Mouse (Mus musculus) lung, embryonic 16.5 days (tissue): Measurements from ENCODE around the gene Slc35f4. TPM values are rescaled to one million over a fixed set of nuclear protein-coding genes. Genes with fewer than 3 reads are reported as not detected.

Experiments
- ATAC-seq: fragments of 200-750 bp; cut with Nextera tagmentation; 2 replicates; pipeline ENCODE4 v1.8.0; 2017; ENCODE audit warnings: low read depth, mild to moderate bottlenecking, moderate library complexity
- H3K27ac ChIP-seq: fragments of 300-500 bp; sonication (generic); 2 replicates; pipeline ENCODE4 v1.5.1; 2014; ENCODE audit warnings: mild to moderate bottlenecking, control low read depth, low read length
- H3K27me3 ChIP-seq: fragments of 300-500 bp; sonication (generic); 2 replicates; pipeline ENCODE4 v1.6.1; 2014; ENCODE audit warnings: low read depth, low read length, mixed read lengths; ENCODE audit not compliant: control insufficient read depth, insufficient read depth
- H3K36me3 ChIP-seq: fragments of 300-500 bp; sonication (generic); 2 replicates; pipeline ENCODE4 v1.6.1; 2014; ENCODE audit warnings: low read length; ENCODE audit not compliant: control insufficient read depth, insufficient read depth
- H3K4me1 ChIP-seq: fragments of 300-500 bp; sonication (generic); replicated peaks from 2 replicates; pipeline ENCODE4 v1.6.1; 2014; ENCODE audit warnings: low read length, mixed read lengths; ENCODE audit not compliant: control insufficient read depth, insufficient read depth
- H3K4me2 ChIP-seq: fragments of 300-500 bp; sonication (generic); 2 replicates; pipeline ENCODE4 v1.6.1; 2014; ENCODE audit warnings: low read depth, low read length, control low read depth
- H3K4me3 ChIP-seq: fragments of 300-500 bp; sonication (generic); 2 replicates; pipeline ENCODE4 v1.5.1; 2014; ENCODE audit warnings: mild to moderate bottlenecking, low read length, control low read depth
- H3K9ac ChIP-seq: fragments of 300-500 bp; sonication (generic); 2 replicates; pipeline ENCODE4 v1.6.1; 2014; ENCODE audit warnings: low read length, control low read depth
- H3K9me3 ChIP-seq: fragments of 300-500 bp; sonication (generic); 2 replicates; pipeline ENCODE4 v1.6.1; 2016; ENCODE audit warnings: low read length; ENCODE audit not compliant: control insufficient read depth
- WGBS: fragments of 180-500 bp; shearing (Covaris S2); extraction: QIAGEN DNeasy Blood & Tissue Kit; methylation state at CpG from one replicate; pipeline ENCODE4 v1.1.7; 2014; 5-methylcytosine and 5-hydroxymethylcytosine counted together
- polyA plus RNA-seq: library from polyadenylated mRNA; unstranded; fragments of >200 nt; fragmentation: Nextera tagmentation; extraction: Ambion mirVana; gene quantifications from 2 replicates; pipeline ENCODE4 v1.2.1, GENCODE M21; 2015

Gene Slc35f4
- polyA plus RNA-seq, 1 experiment from 2014 or later = not detected

DNA sequence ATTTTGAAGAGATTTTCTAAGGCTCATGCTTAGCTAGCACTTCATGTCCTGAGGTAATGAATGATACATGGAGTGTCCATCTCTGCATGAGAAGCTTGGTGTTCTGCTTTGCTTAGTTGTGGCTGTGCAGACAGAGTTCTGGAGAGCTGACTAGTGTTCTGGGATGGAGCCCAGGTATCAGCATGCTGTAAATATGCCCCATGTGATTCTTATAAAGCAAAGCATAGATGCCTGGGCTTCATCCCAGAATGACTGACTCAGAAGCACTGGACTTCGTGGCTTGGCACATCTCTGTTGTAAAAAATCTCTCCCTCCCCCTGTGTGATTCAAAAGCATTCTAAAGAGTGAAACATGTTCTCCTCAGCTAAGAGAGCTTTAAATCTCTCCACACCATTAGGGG is 32.1 kb downstream of the Slc35f4 start:
- no peak overlapping the region for H3K9ac ChIP-seq
- H3K9me3 ChIP-seq = no peaks in the 10 kb centered on the region
- no peaks in the 10 kb centered on the region for H3K4me1 ChIP-seq
- ATAC-seq = no peak
- H3K4me3 ChIP-seq = no peak overlapping the region
- H3K27ac ChIP-seq = no peak overlapping the region
- H3K4me2 ChIP-seq = no peak overlapping the region
- WGBS = 70% methylated on average over 1 of the region's 1 CpGs
- no peaks in the 10 kb centered on the region for H3K36me3 ChIP-seq
- no peaks in the 10 kb centered on the region for H3K27me3 ChIP-seq

DNA sequence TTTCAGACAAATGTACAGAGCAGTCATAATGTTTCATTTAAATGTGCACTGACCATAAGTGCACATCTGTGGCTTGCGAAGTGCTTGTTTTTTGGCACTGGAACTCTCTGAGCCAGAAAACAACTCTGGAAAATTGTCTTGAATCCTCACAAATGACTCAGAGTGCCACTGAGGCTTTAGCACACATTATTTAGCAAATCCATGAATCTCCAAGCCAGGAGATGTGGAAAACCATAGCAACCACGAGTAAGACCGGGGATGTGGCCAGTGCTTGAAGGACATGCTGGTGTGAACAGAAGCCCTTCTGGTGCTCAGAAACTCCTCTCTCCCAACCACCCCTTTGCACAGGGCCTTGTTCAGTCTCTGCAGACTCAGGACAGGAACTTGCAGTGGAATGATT is 33.3 kb downstream of the Slc35f4 start:
- no peak for ATAC-seq
- no peak overlapping the region for H3K4me3 ChIP-seq
- H3K4me2 ChIP-seq = no peak overlapping the region
- no peaks in the 10 kb centered on the region for H3K4me1 ChIP-seq
- WGBS = 69% methylated on average over 3 of the region's 3 CpGs
- H3K9me3 ChIP-seq = no peaks in the 10 kb centered on the region
- no peaks in the 10 kb centered on the region for H3K27me3 ChIP-seq
- no peak overlapping the region for H3K9ac ChIP-seq
- H3K27ac ChIP-seq = no peak overlapping the region
- H3K36me3 ChIP-seq = no peaks in the 10 kb centered on the region

DNA sequence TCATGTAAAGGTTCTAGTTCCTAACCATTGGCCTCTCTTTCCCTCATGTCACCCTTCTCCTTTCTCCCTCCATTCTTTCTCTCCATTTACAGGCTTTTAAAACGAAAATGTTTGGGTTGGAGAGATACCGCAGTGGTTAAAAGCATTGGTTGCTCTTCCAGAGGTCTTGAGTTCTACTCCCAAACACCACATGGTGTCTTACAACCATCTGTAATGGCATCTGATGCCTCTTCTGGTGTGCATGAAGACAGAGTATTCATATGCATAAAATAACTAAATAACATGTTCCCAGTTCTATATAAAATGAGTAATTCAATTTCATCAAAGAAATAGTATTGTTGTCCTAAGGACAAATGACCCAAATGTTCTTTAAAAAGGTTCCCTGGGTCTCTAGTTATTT is 49.2 kb downstream of the Slc35f4 start:
- H3K27me3 ChIP-seq = no peaks in the 10 kb centered on the region
- no peaks in the 10 kb centered on the region for H3K9me3 ChIP-seq
- H3K4me3 ChIP-seq = no peak overlapping the region
- H3K36me3 ChIP-seq = no peaks in the 10 kb centered on the region
- no peak overlapping the region for H3K9ac ChIP-seq
- no peak overlapping the region for H3K4me2 ChIP-seq
- H3K27ac ChIP-seq = no peak overlapping the region
- 72% methylated on average over 2 of the region's 2 CpGs for WGBS
- no peak for ATAC-seq
- H3K4me1 ChIP-seq = no peaks in the 10 kb centered on the region

DNA sequence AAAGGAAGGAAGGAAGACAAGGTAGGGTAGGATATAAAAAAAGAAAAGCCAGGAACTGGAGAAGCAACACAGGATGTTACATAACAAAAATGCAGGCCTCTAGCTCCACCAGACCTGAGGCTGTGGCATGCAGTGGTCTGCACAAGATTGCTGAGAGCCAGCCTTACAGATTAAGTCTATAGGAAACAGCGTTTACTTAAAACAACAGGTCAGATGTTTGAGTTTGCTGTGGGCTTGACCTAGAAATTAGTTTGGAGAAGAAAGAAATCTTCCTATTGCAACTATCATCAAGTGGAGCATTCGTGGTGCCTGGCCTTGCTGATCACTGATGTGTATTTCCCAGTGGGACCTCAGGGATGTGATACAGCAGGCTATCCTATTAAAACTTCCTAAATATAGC is 64.1 kb downstream of the Slc35f4 start:
- Histone ChIP-seq H3K4me1 (no peaks in the 10 kb centered on the region), H3K27ac (no peak overlapping the region), H3K4me3 (no peak overlapping the region), H3K36me3 (no peaks in the 10 kb centered on the region), H3K9ac (no peak overlapping the region), H3K4me2 (no peak overlapping the region), H3K9me3 (no peaks in the 10 kb centered on the region), H3K27me3 (no peaks in the 10 kb centered on the region)
- no peak for ATAC-seq
- 46% methylated on average over 2 of the region's 2 CpGs for WGBS

DNA sequence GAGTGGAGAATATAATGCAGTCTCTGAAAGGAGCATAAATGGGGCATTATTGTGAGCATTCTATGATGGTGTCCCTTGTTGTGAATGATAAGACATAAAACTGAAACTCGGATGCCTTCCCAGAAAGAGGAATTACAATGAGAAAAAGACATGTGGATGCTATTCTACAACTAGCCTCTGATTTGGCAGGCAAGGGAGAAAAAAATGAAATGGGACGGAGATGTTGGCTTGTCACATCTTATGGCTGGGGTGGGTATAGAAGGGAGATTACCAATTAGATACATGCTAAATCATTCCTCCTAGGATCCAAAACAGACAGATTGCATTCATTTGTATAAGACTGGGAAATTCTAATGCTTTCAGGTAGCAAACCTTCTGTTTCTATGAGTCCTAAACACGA is 65.0 kb downstream of the Slc35f4 start:
- Histone ChIP-seq H3K36me3 (no peaks in the 10 kb centered on the region), H3K9ac (no peak overlapping the region), H3K4me3 (no peak overlapping the region), H3K4me1 (no peaks in the 10 kb centered on the region), H3K27me3 (no peaks in the 10 kb centered on the region), H3K9me3 (no peaks in the 10 kb centered on the region), H3K4me2 (no peak overlapping the region), H3K27ac (no peak overlapping the region)
- no peak for ATAC-seq
- 65% methylated on average over 3 of the region's 3 CpGs for WGBS

DNA sequence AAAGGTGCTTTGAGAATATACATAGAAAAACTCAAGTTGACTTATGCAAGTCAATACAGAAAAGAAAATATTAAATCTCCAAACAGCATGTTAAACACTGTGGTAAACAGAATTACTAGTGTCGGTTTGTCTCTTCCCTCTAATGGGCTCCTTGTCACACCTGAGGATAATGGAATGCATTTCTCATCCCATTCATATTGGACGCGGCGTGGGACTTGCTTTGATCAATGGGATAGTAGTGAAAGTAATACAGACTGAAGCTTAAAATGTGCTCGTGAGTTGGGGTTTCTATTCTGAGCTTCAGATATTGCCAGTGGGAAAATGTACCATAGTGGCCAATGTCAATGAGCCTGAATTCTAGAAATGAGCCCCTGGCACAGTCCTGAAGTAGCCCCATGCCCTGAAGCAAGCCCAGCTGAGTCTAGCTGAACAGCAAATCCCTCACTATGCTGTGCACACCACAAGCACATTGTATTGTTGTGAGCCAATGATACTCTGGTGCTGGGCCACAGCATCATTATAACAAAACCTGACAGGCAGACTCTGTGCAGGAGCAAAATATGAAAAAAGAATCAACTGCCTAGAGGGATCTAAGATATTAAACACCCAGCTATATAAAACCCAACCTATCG is 71.4 kb downstream of the Slc35f4 start:
- H3K4me2 ChIP-seq = no peak overlapping the region
- no peaks in the 10 kb centered on the region for H3K36me3 ChIP-seq
- H3K4me3 ChIP-seq = no peak overlapping the region
- H3K9me3 ChIP-seq = no peaks in the 10 kb centered on the region
- 76% methylated on average over 6 of the region's 6 CpGs for WGBS
- no peaks in the 10 kb centered on the region for H3K4me1 ChIP-seq
- ATAC-seq = no peak
- H3K27me3 ChIP-seq = no peaks in the 10 kb centered on the region
- H3K27ac ChIP-seq = no peak overlapping the region
- H3K9ac ChIP-seq = no peak overlapping the region

DNA sequence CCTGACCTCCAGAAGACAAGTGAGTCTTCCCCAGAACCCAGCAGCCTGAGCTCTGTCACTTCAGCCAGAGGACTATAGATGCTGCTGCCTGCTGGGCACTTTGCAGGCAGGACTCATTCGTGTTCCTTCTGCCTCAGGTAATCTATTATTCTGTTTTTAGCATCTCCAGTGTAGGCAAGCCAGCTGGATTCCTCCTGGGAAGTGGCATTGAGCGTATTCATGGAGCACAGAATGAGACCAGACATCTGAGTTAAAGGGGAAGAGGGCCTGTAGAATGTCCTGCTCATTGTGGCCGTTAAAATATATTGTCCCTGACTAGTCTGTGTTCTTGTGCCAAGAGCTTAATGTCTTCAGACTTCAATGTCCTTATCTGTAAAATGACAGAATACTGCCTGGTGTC is 72.1 kb downstream of the Slc35f4 start:
- Histone ChIP-seq H3K4me2 (no peak overlapping the region), H3K4me1 (no peaks in the 10 kb centered on the region), H3K9ac (no peak overlapping the region), H3K4me3 (no peak overlapping the region), H3K36me3 (no peaks in the 10 kb centered on the region), H3K9me3 (no peaks in the 10 kb centered on the region), H3K27me3 (no peaks in the 10 kb centered on the region), H3K27ac (no peak overlapping the region)
- no peak for ATAC-seq
- 33% methylated on average over 3 of the region's 3 CpGs for WGBS

DNA sequence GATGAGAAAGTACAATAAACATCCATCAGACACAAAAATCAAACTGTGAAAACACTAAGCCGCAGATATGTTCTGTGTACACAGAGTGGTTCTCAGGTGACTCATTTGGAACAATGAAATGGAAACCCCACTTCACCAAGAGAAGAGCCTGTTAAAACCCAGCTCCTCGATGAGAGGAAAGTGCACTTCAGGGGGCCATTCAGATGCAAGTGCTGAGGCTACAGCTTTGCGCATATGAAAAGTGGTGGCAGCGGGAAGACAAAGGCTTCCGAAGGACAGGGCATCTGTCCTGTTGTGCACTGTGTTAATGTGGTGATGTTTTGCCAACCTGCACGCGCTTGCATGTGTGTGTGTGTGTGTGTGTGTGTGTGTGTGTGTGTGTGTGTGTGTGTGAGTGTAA is 78.2 kb downstream of the Slc35f4 start:
- no peaks in the 10 kb centered on the region for H3K4me1 ChIP-seq
- no peaks in the 10 kb centered on the region for H3K27me3 ChIP-seq
- H3K36me3 ChIP-seq = no peaks in the 10 kb centered on the region
- H3K27ac ChIP-seq = no peak overlapping the region
- H3K9ac ChIP-seq = no peak overlapping the region
- no peak overlapping the region for H3K4me2 ChIP-seq
- ATAC-seq = no peak
- H3K9me3 ChIP-seq = no peaks in the 10 kb centered on the region
- H3K4me3 ChIP-seq = no peak overlapping the region
- 31% methylated on average over 7 of the region's 7 CpGs for WGBS

DNA sequence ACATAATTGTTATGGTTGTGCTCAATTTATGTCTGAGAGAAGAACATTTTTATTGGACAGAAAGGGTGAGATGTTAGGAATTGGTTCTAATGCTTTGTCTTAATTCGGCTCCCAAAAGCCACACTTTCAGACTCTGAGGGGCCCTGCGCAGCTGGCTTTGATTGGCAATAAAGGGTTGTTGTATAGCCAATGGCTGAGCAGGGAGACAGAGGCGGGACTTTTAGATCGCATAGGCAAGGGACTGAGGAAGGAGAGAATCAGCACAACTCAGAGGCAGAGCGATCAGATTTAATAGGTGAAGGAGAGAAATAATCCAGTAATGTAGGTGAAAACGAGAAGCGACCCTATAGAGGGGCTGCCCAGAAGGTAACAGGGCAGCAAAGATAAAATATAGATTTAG is 79.4 kb downstream of the Slc35f4 start:
- no peak overlapping the region for H3K4me2 ChIP-seq
- ATAC-seq = no peak
- no peak overlapping the region for H3K9ac ChIP-seq
- H3K4me1 ChIP-seq = no peaks in the 10 kb centered on the region
- no peaks in the 10 kb centered on the region for H3K9me3 ChIP-seq
- H3K27ac ChIP-seq = no peak overlapping the region
- no peaks in the 10 kb centered on the region for H3K27me3 ChIP-seq
- H3K36me3 ChIP-seq = no peaks in the 10 kb centered on the region
- no peak overlapping the region for H3K4me3 ChIP-seq
- 47% methylated on average over 7 of the region's 7 CpGs for WGBS

DNA sequence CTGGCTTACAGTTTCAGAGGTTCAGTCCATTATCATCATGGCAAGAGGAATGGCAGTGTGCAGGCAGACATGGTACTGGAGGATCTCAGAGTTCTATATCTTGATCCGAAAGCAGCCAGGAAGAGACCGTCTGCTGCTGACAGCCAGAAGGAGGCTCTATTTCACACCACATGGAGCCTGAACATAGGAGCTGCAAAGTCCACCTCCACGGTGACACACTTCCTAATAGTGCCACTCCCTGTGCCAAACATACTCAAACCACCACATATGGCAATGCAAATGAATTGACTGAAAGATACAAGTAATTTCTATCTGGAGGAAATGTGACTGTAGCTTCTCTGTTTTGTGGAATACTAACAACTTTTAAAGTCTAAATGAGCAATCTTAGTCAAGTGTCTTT is 89.0 kb downstream of the Slc35f4 start:
- no peak overlapping the region for H3K9ac ChIP-seq
- WGBS = 87% methylated on average over 3 of the region's 3 CpGs
- H3K4me3 ChIP-seq = no peak overlapping the region
- no peaks in the 10 kb centered on the region for H3K4me1 ChIP-seq
- no peak overlapping the region for H3K27ac ChIP-seq
- H3K36me3 ChIP-seq = no peaks in the 10 kb centered on the region
- H3K4me2 ChIP-seq = no peak overlapping the region
- no peaks in the 10 kb centered on the region for H3K9me3 ChIP-seq
- H3K27me3 ChIP-seq = no peaks in the 10 kb centered on the region
- no peak for ATAC-seq
